Mouse (Mus musculus) spleen, adult 18-20 months (tissue): Measurements from ENCODE around the gene Cidec.

Experiments
- DNase-seq, 2 experiments: peaks; one replicate each; pipeline ENCODE4 v3.0.0; 2022; ENCODE audit warnings: mixed read lengths in 2 of 2

Cidec gene

GRCm38 (mm10) chr6:113404649-113405448, 30.7 kb downstream of the Cidec start:
- no peak for DNase-seq

GRCm38 (mm10) chr6:113402094-113402493, 33.5 kb downstream of the Cidec start:
- no peak for DNase-seq

GRCm38 (mm10) chr6:113396270-113397030, 39.1 kb downstream of the Cidec start:
- no peak for DNase-seq

- DNase-seq, result no peak
Measured at GRCm38 (mm10) chr6:113395501-113395900, 40.1 kb downstream of the Cidec start.

GRCm38 (mm10) chr6:113394811-113395210, 40.7 kb downstream of the Cidec start:
- no peak for DNase-seq

- DNase-seq, result no peak
Measured at GRCm38 (mm10) chr6:113393951-113394350, 41.6 kb downstream of the Cidec start.

- DNase-seq, result peak in 1 of 2 experiments; percentile 13
Measured at GRCm38 (mm10) chr6:113392387-113393071, 43.0 kb downstream of the Cidec start.

- DNase-seq, result no peak
Measured at GRCm38 (mm10) chr6:113392015-113392386, 43.6 kb downstream of the Cidec start.

GRCm38 (mm10) chr6:113390715-113391114, 44.8 kb downstream of the Cidec start:
- no peak for DNase-seq

GRCm38 (mm10) chr6:113388960-113389359, 46.6 kb downstream of the Cidec start, which contains the start of gene Ttll3:
Gene Ttll3 (plus strand): TSS chr6:113389260.
- DNase-seq, result no peak

- no peak for DNase-seq
Measured at GRCm38 (mm10) chr6:113386025-113386424, 49.5 kb downstream of the Cidec start.

- no peak for DNase-seq
Measured at GRCm38 (mm10) chr6:113385160-113385714, 50.3 kb downstream of the Cidec start.

GRCm38 (mm10) chr6:113384351-113384927, 51.1 kb downstream of the Cidec start:
- DNase-seq, result no peak

GRCm38 (mm10) chr6:113380480-113380879, 55.1 kb downstream of the Cidec start:
- DNase-seq, result no peak

- peak; percentile 24 to 31 for DNase-seq
Measured at GRCm38 (mm10) chr6:113379246-113379645, 56.3 kb downstream of the Cidec start.

GRCm38 (mm10) chr6:113377496-113378385, 57.8 kb downstream of the Cidec start, which contains the start of the genes Tada3 and Arpc4:
Gene Tada3 (minus strand): TSS chr6:113377883.
Gene Arpc4 (plus strand): TSS chr6:113378115.
- DNase-seq, result peak; percentile 88

GRCm38 (mm10) chr6:113377172-113377495, 58.4 kb downstream of the Cidec start:
- no peak for DNase-seq
